Mouse (Mus musculus): Measurements from ENCODE around the gene Otoa. TPM values are rescaled to one million over a fixed set of nuclear protein-coding genes. Genes with fewer than 3 reads are reported as not detected.
A peak's percentile ranks its signal among the peaks of the same experiment; 100 is the strongest.

Otoa gene
- polyA plus RNA-seq (2016; fragmentation: Nextera tagmentation; extraction: Ambion mirVana): 0.05 and 0.13 TPM in 2 replicates

- no peak within 1 kb of the TSS for H3K4me3 ChIP-seq
- no peaks in the 10 kb centered on the region for H3K9me3 ChIP-seq
- H3K4me1 ChIP-seq: peaks cover 20% of the 10 kb centered on the region
- no peaks in the 10 kb centered on the region for H3K27me3 ChIP-seq (replicated peaks; ENCODE audit: low read depth, poor library complexity, severe bottlenecking)
- H3K27ac ChIP-seq (replicated peaks): no peak within 1 kb of the TSS
- H3K36me3 ChIP-seq (replicated peaks): peaks cover 48% of the 10 kb centered on the region
- WGBS: 88% methylated on average over 4 of the region's 4 CpGs
- DNase-seq (ENCODE audit: low spot score): no peak
Observed at GRCm38 (mm10) chr7:121081350-121081749, at the start of gene Otoa. Gene Otoa (plus strand): TSS chr7:121081650.

GRCm38 (mm10) chr7:121033856-121034652 is 47.4 kb upstream of the Otoa start, which contains the start of gene Mettl9:
Gene Mettl9 (plus strand): TSS chr7:121034445.
- peak; percentile 98 for DNase-seq (ENCODE audit: low spot score)
- Histone ChIP-seq H3K27me3 (replicated peaks; ENCODE audit: low read depth, poor library complexity, severe bottlenecking) (peaks cover 30% of the 10 kb centered on the region), H3K9me3 (no peaks in the 10 kb centered on the region), H3K4me3 (peak within 1 kb of the TSS; percentile 91), H3K36me3 (replicated peaks) (peaks cover 9% of the 10 kb centered on the region; the same call in 1 of the 2 replicates), H3K27ac (replicated peaks) (peak within 1 kb of the TSS; percentile 100), H3K4me1 (peaks cover 27% of the 10 kb centered on the region)
- WGBS: 2% methylated on average over 43 of the region's 43 CpGs

GRCm38 (mm10) chr7:121034701-121035141 is 46.7 kb upstream of the Otoa start:
- peak overlapping the region; percentile 91 for H3K4me3 ChIP-seq
- peaks cover 9% of the 10 kb centered on the region; the same call in 1 of the 2 replicates for H3K36me3 ChIP-seq (replicated peaks)
- peak overlapping the region; percentile 100 for H3K27ac ChIP-seq (replicated peaks)
- no peak for DNase-seq (ENCODE audit: low spot score)
- no peaks in the 10 kb centered on the region for H3K9me3 ChIP-seq
- peaks cover 27% of the 10 kb centered on the region for H3K4me1 ChIP-seq
- peaks cover 24% of the 10 kb centered on the region for H3K27me3 ChIP-seq (replicated peaks; ENCODE audit: low read depth, poor library complexity, severe bottlenecking)
- WGBS: under 1% methylated on average over 63 of the region's 63 CpGs

DNA sequence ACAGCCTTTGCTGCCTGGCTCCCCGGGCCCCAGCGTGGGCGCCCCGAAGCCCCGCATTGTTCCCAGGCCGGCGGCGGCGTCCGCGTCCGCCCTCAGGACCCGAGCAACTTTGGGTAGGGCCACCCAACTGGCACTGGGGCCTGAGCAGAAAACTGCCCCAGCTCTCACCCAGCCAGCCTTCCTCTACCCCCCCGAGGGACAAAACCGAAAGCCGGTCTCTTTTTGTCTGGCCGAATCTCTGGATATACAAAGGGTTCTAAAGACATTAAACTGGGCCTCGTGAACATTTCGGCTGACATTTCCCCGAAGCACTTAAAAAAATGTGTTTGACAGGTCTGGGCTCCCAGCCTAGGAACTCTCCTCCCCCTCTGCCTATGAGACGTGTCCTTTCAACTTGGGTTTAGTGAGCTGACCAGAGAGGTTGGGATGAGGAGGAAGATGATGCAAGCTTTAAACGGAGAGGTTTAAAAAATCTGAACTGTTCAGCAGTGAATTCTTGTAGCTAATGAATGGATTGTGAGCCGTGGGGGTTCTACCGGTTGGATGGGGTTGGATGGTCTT is 46.2 kb upstream of the Otoa start:
- H3K4me3 ChIP-seq: peak overlapping the region; percentile 91
- under 1% methylated on average over 24 of the region's 24 CpGs for WGBS
- H3K4me1 ChIP-seq: peaks cover 30% of the 10 kb centered on the region
- H3K9me3 ChIP-seq: no peaks in the 10 kb centered on the region
- peaks cover 9% of the 10 kb centered on the region; the same call in 1 of the 2 replicates for H3K36me3 ChIP-seq (replicated peaks)
- DNase-seq (ENCODE audit: low spot score): peak; percentile 65
- H3K27me3 ChIP-seq (replicated peaks; ENCODE audit: low read depth, poor library complexity, severe bottlenecking): peaks cover 22% of the 10 kb centered on the region
- peak overlapping the region; percentile 100 for H3K27ac ChIP-seq (replicated peaks)

- DNase-seq (ENCODE audit: low spot score): no peak
- H3K9me3 ChIP-seq: 0 out of 2 replicates have a peak, but pooled peaks cover 5% of the 10 kb centered on the region
- H3K27ac ChIP-seq (replicated peaks): no peak overlapping the region
- no peaks in the 10 kb centered on the region for H3K27me3 ChIP-seq (replicated peaks; ENCODE audit: low read depth, poor library complexity, severe bottlenecking)
- peaks cover 20% of the 10 kb centered on the region for H3K36me3 ChIP-seq (replicated peaks)
- no peak overlapping the region for H3K4me3 ChIP-seq
- 91% methylated on average over 4 of the region's 4 CpGs for WGBS
- peaks cover 30% of the 10 kb centered on the region for H3K4me1 ChIP-seq
Observed at GRCm38 (mm10) chr7:121040595-121040994, 40.9 kb upstream of the Otoa start.

DNA sequence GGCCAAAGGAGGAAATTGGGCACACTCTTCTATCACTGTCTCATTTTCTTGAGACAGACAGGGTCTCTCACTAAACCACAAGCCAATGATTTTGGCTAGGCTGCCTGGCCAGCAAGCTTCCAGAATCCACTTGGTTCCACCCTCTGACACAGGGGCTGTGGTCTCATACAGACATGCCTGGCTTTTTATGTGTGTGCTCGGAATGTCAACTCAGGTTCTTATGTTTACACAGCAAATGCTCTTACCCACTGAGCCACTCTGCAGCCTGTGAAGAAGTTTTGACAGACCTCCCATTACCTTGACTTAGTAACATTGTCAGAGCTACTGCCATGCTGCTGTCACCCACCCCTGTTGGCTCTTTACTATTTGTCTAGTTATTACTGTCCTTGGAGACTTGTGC is 39.5 kb upstream of the Otoa start:
- DNase-seq (ENCODE audit: low spot score): no peak
- H3K9me3 ChIP-seq: 0 out of 2 replicates have a peak, but pooled peaks cover 5% of the 10 kb centered on the region
- H3K27me3 ChIP-seq (replicated peaks; ENCODE audit: low read depth, poor library complexity, severe bottlenecking): no peaks in the 10 kb centered on the region
- peaks cover 18% of the 10 kb centered on the region for H3K4me1 ChIP-seq
- no peak overlapping the region for H3K4me3 ChIP-seq
- WGBS: 85% methylated on average over 1 of the region's 1 CpGs
- H3K27ac ChIP-seq (replicated peaks): no peak overlapping the region
- H3K36me3 ChIP-seq (replicated peaks): peaks cover 11% of the 10 kb centered on the region

DNA sequence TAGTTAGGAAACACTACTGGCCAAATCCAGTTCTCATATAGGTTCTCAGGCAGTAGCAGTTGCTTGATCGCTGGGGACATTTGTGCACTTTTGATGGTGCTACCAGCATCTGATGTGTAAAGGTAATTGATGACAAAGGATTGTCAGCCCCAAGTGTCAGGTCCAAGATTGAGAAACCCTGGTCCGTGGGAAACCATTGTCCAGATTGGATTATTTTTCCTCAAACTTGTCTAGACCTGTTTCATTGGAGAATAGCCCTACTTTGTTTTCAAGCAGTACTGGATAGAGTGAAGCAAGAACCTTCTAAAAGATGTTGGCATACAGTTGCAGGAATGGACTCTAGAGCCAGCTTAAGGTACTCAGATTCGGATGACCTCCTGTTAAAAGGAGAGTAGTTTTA is 38.4 kb upstream of the Otoa start:
- peaks cover 8% of the 10 kb centered on the region for H3K4me1 ChIP-seq
- 0 out of 2 replicates have a peak, but pooled peaks cover 5% of the 10 kb centered on the region for H3K9me3 ChIP-seq
- 95% methylated on average over 3 of the region's 3 CpGs for WGBS
- H3K4me3 ChIP-seq: no peak overlapping the region
- H3K27ac ChIP-seq (replicated peaks): no peak overlapping the region
- DNase-seq (ENCODE audit: low spot score): no peak
- peaks cover 12% of the 10 kb centered on the region for H3K36me3 ChIP-seq (replicated peaks)
- no peaks in the 10 kb centered on the region for H3K27me3 ChIP-seq (replicated peaks; ENCODE audit: low read depth, poor library complexity, severe bottlenecking)

GRCm38 (mm10) chr7:121043510-121043909 is 37.9 kb upstream of the Otoa start:
- Histone ChIP-seq H3K27me3 (replicated peaks; ENCODE audit: low read depth, poor library complexity, severe bottlenecking) (no peaks in the 10 kb centered on the region), H3K4me3 (no peak overlapping the region), H3K27ac (replicated peaks) (no peak overlapping the region), H3K4me1 (peaks cover 6% of the 10 kb centered on the region), H3K9me3 (0 out of 2 replicates have a peak, but pooled peaks cover 5% of the 10 kb centered on the region), H3K36me3 (replicated peaks) (peaks cover 17% of the 10 kb centered on the region)
- WGBS: 89% methylated on average over 1 of the region's 1 CpGs
- no peak for DNase-seq (ENCODE audit: low spot score)

- WGBS: 91% methylated on average over 1 of the region's 1 CpGs
- no peak overlapping the region for H3K4me3 ChIP-seq
- no peak overlapping the region for H3K27ac ChIP-seq (replicated peaks)
- H3K4me1 ChIP-seq: peaks cover 6% of the 10 kb centered on the region
- no peak for DNase-seq (ENCODE audit: low spot score)
- H3K9me3 ChIP-seq: 0 out of 2 replicates have a peak, but pooled peaks cover 5% of the 10 kb centered on the region
- H3K36me3 ChIP-seq (replicated peaks): peaks cover 23% of the 10 kb centered on the region
- no peaks in the 10 kb centered on the region for H3K27me3 ChIP-seq (replicated peaks; ENCODE audit: low read depth, poor library complexity, severe bottlenecking)
Observed at GRCm38 (mm10) chr7:121044251-121044650, 37.2 kb upstream of the Otoa start.

- H3K9me3 ChIP-seq: 0 out of 2 replicates have a peak, but pooled peaks cover 5% of the 10 kb centered on the region
- no peak overlapping the region for H3K4me3 ChIP-seq
- DNase-seq (ENCODE audit: low spot score): no peak
- peaks cover 39% of the 10 kb centered on the region for H3K36me3 ChIP-seq (replicated peaks)
- H3K27ac ChIP-seq (replicated peaks): no peak overlapping the region
- WGBS: 92% methylated on average over 6 of the region's 6 CpGs
- H3K27me3 ChIP-seq (replicated peaks; ENCODE audit: low read depth, poor library complexity, severe bottlenecking): no peaks in the 10 kb centered on the region
- H3K4me1 ChIP-seq: no peaks in the 10 kb centered on the region
Observed at GRCm38 (mm10) chr7:121045671-121046453, 35.6 kb upstream of the Otoa start.

DNA sequence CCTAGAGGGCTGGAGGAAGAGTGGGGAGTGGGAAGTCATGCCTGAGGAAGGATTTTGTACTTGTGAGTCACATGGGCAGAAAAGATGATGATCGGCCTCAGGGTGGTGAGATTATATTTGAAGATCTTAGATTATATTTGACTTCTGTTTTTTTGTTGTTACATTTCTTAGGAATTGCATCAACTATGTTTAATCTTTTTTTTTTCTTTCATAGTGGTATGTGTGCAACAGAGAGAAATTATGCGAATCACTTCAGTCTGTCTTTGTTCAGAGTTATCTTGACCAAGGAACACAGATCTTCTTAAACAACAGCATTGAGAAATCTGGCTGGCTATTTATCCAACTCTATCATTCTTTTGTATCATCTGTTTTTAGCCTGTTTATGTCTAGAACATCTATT is 33.8 kb upstream of the Otoa start:
- no peak for DNase-seq (ENCODE audit: low spot score)
- WGBS: 97% methylated on average over 2 of the region's 2 CpGs
- no peaks in the 10 kb centered on the region for H3K27me3 ChIP-seq (replicated peaks; ENCODE audit: low read depth, poor library complexity, severe bottlenecking)
- no peaks in the 10 kb centered on the region for H3K4me1 ChIP-seq
- H3K27ac ChIP-seq (replicated peaks): no peak overlapping the region
- 0 out of 2 replicates have a peak, but pooled peaks cover 5% of the 10 kb centered on the region for H3K9me3 ChIP-seq
- H3K36me3 ChIP-seq (replicated peaks): peaks cover 57% of the 10 kb centered on the region
- no peak overlapping the region for H3K4me3 ChIP-seq

DNA sequence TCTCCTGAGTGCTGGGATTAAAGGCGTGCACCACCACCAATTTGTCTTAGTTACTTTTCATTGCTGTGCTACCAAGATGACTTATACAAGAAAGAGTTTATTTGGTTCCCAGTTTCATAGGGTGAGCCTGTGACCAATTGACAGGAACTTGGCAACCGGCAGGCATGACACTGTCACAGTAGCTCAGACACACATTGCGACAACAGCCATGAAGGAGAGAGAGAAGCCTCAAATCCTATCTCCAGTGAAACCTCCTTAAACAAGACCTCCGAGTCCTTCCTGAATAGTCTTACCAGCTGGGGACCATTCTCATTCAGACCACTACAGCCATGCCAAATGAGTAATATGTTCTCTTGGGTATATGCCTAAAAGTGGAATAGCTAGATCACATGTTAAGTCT is 28.4 kb upstream of the Otoa start:
- peaks cover 99% of the 10 kb centered on the region for H3K36me3 ChIP-seq (replicated peaks)
- WGBS: 95% methylated on average over 4 of the region's 4 CpGs

More for the DNA sequence above, 28.4 kb upstream of the Otoa start:
- H3K27ac ChIP-seq (replicated peaks): no peak overlapping the region
- no peaks in the 10 kb centered on the region for H3K4me1 ChIP-seq
- no peak overlapping the region for H3K4me3 ChIP-seq
- H3K9me3 ChIP-seq: no peaks in the 10 kb centered on the region
- no peak for DNase-seq (ENCODE audit: low spot score)
- no peaks in the 10 kb centered on the region for H3K27me3 ChIP-seq (replicated peaks; ENCODE audit: low read depth, poor library complexity, severe bottlenecking)
